Mouse (Mus musculus): ENCODE measurements at regions not wholly inside any gene's neighbourhood (a gene's known extent, or its start where the extent isn't known, plus 50 kb on each side); places are given as distances from the start of the nearest gene placed in this dataset.

GRCm38 (mm10) chr7:136445091-136445490, 449.3 kb upstream of the Mgmt start:
- no peak for DNase-seq

DNA sequence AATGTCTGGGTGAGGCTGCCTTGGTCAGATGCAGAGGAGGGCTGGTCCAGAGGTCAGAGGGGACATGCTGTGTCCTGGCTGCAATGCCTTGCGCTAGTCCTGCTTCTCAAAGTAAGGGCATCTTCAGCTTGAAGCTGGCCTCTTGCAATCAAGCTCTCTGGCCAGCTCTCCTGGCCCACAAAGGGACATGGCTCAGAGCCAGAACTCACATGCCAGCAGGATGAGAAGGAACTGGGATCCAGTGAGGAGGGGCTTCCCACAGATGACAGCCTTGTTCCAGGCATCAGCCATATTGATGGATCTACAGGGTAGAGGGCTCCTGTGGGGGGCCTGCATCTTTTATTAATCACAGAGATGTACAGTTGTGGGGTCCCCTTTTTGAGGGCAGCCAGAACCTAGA, 445.1 kb upstream of the Mgmt start:
- peak; percentile 11 to 15 for DNase-seq

DNA sequence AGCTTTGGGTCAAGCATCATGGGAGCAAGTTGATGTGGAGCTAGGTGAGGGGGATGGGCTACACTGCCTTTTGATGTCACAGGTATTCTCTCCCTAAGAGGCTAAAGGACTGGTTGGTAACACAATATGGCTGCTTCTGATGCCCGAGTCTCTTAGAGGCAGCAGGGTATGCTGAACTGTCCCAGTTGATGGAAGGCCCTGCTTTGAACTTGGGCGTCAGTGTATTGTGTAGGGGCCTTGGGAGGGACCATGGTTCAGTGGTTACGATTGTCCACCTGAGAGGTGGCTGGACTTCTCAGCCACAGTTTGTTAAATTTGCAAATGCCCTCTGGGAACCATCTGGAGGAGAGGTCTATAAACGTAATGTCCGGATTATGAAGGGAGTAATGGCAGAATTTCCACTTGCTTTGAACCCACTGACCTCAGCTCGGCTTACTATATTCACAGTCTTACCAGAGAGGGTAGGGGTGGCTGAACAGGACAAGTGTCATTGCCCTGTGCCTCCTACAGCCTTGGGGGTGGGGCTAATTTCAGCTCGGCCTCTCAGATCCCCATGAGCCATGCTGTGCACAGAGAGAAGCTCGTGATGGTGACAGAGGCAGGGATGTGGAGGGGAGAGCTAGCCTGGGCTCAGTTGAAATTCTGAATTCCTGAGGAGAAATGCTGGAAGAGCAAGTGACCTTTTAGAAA, 442.6 kb upstream of the Mgmt start:
- no peak for DNase-seq

DNA sequence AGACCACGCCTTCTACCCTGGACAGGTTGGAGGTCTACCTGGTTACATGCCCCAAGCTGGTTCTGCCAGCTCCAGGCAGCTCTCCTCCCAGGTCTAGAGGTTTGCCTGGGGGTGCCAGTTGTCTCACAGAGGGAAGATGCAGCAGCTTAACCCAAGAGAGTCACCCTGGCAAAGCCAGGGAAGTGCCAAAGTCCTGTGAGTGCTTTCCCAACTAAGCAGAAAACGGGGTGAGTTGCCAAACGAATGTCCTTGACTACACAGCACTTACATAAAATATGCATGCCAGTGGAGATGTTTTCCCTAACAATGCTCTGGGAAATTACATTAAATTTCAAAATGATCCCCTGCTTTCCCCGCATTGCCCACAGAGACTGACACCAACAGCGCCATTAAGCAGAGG, 441.9 kb upstream of the Mgmt start:
- DNase-seq = peak; percentile 6 to 9

GRCm38 (mm10) chr7:136457171-136457570, 437.2 kb upstream of the Mgmt start:
- DNase-seq = no peak

DNA sequence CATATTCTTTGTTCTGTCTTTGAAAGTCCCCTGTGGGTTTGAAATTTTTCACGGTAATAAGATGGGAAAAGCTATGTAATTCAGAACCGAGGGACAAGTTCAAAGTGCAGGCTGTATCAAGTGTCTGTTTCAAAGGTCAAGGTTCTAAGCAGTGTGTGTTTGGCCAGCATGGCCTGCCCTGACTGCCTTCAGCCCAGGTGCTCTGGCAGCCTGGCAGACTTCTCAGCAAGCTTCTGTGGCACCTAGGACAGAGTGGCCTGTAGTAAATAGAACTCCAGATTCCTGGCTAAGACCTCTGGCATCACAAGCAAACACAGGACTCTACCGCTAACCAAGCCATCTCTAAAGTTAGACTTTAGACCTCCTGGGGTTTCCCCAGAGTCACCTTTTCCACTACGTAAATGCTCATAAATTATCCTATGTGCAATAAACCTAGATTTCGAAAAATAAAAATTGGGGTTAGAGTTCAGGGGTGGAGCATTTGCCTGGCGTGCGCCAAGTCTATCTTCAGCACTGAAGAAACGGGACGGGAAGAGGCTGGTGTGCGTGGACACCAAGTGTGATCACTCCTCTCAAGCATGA, 436.5 kb upstream of the Mgmt start:
- peak in 1 of 2 experiments; percentile 3 for DNase-seq

GRCm38 (mm10) chr7:136477135-136477534, 417.3 kb upstream of the Mgmt start:
- DNase-seq = no peak

DNA sequence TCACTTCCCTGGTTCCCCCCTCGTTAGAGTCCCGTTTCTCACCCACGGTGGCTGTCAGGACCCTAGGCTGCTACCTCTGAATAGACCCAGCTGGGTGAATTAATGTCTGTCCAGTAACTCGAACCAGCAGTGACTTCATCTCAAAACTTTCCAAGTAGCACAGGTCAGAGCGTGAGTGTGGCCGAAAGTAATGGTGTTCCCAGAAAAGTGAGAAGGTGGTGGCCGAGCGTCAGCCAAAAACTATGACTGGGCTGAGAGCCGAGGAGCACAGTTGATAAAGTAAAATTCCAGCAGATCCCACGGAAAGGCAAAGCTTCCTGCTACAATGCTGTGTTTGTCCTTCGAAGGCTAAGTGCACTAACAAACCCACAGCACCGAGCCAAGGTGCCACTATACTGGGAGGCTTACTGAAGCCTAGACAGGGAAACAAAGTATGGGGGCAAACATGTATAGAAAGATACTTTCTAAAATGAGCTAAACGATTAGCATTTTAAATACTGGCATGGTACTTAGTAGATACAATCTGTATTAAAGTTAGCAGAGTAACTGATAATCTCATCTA, 413.7 kb upstream of the Mgmt start:
- no peak for DNase-seq

DNA sequence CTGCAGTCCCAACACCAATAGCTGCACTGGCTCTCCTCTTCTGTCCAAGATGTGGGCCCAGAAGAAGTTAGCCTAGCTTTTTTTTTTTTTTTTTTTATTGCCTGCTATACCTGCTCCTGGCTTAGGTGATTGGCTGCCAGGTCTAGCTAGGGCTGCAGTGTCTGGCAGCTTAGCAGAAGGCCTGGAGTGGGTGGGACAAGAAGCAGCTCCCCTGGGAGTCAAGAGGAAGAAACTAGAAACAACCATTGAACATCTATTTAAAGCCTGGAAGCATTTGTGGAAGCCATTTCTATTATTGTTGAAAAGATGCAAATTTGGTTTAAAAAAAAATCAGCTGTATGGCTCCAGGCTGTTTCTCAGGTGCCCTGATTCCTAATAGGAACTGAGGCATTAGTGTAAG, 411.2 kb upstream of the Mgmt start:
- DNase-seq = no peak

- DNase-seq = no peak
These were observed 406.9 kb upstream of the Mgmt start for GRCm38 (mm10) chr7:136487556-136487955.

DNA sequence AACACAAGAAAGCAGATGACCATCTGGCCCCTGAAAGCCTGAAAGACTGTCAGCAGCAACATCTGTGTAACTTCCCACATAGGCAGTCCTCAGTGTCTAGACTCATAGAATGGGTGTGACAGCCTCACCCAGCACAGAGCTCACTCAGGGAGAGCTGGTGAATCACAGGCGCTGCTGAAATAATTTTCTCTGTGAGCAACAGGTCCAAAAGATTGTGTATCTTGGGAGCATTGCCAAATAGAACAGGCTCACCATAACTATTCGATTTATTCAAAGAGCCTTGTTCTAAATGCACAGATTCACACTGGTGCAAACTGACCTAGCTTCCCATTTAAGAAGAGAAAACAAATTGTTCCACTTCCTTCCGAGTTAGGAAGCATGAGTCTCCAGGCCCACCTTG, 399.6 kb upstream of the Mgmt start:
- no peak for DNase-seq

- DNase-seq = no peak
These were observed 397.8 kb upstream of the Mgmt start for GRCm38 (mm10) chr7:136496335-136497242.

DNA sequence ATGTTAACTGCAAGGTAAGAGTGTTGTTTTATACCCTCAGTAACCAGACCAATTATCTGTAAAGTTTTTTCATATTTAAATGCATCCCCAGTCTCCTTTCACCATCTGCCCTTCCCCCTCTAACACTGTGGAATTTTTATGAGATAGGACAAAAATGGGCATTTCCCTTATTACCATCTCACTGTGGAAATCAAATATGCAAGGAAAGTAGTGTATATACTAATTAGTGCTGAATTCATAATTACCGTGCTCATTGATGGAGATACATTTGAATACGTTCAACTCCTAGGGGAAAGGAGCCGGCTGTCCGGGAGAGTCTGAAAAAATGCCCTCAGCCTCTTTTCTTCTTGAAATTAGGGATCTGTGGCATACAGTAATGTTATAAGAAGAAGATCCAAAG, 394.4 kb upstream of the Mgmt start:
- no peak for DNase-seq

- no peak for DNase-seq
These were observed 393.3 kb upstream of the Mgmt start for GRCm38 (mm10) chr7:136501094-136501493.

DNA sequence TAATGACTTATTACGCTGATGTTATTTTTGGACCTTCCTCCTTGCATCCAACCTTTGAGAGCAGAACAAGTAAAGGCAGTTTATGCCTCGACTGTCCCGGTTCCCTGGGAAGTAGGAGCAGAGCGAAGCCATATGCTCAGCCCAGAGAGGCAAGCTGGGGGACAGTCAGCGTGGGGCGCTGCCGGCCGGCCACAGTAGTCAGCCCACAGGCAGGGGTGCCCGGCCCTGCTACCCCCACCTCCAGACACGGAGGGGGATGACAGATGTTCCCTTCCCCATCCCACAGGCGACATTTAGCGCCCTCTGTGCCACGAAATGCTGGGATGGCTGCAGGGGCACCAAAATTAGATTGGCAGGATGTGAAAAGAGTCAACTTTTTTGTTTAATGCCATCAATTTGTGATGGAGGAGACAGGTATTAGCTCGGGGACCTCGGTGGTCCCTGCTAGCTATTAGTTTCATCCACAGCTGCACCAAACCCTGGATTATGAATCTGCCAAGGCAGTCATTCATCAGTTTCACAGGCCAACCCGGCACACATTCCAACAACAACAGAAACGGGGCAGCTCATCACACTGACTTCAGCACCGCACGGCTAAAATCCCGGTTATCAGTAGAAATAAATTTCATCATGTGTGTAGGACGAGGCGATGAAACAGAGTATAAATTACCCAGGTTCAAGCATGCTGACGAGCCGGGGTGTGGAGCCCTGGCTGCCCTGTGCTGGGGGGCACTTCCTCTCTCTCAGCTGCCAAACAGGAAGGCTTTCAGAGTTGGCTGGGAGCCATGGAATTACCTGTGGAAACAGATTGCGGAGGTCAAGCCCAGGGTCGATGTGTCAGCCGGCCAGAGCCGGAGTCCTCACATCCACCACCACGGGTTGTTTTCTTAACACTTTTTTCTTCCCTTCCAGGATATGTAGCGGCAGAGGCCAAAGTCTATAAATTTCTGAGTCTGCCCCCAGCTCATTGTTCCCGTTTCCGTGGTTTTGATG, 392.3 kb upstream of the Mgmt start:
- DNase-seq = peak; percentile 25 to 50

DNA sequence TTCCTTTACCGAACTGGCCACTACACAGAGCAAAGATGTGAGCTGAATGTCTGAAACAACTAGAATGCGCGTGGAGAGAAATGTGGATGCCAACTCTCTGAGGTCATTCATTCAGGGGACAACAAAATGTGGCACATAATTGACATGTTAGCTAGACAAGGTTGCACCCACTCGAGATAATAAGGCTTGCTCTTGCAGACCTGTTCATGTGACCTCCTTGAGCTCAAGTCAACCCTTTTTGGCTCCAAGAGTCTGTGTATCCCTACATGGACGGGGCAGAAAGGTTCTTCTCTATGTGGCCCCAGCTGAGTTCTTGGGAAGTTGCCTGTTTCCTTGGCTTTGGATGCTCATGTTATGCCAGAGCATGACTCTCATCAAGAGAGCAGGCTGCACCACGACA, 383.0 kb upstream of the Mgmt start:
- DNase-seq = no peak

- DNase-seq = no peak
These were observed 379.0 kb upstream of the Mgmt start for GRCm38 (mm10) chr7:136515376-136515775.

GRCm38 (mm10) chr7:136525821-136526220, 368.6 kb upstream of the Mgmt start:
- no peak for DNase-seq

- DNase-seq = no peak
These were observed 364.2 kb upstream of the Mgmt start for GRCm38 (mm10) chr7:136530006-136530785.

DNA sequence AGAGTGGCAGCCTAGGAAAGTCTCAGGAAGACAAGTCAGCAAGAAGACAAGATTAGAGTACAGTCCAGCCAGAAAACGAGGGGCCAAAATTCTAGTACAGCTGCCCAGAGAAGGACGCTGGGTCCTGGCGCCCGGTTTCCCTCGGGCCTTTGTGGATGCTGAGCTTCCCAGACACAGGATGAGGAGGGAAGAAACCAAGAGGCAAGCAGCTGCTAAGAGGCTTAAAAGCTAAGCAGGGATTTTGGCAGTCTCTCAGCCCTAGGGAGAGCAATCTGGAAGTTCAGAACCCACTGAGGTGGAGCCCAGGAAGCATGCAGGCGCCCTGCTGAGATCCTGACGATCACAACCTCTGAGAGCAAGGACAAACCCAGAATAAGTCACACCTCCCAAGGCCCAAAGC, 363.1 kb upstream of the Mgmt start:
- no peak for DNase-seq

Data from adrenal gland, postnatal 36 days (tissue).